Mouse (Mus musculus) C2C12 (cell line): ENCODE results near the gene Tnfrsf1a.

ENCODE experiments used
- CEBPB ChIP-seq: IDR thresholded peaks from one replicate; pipeline ENCODE4 v1.6.1; 2011; ENCODE audit warnings: low read depth, mild to moderate bottlenecking, control low read depth, moderate library complexity
- CTCF ChIP-seq: IDR thresholded peaks from one replicate; pipeline ENCODE4 v1.5.1; 2011; ENCODE audit not compliant: control insufficient read depth, insufficient read depth, insufficient read length
- MYOG ChIP-seq: IDR thresholded peaks from one replicate; pipeline ENCODE4 v1.6.1; 2011; ENCODE audit not compliant: control insufficient read depth, insufficient read length; ENCODE audit errors: extremely low read depth
- USF1 ChIP-seq: IDR thresholded peaks from one replicate; pipeline ENCODE4 v1.6.1; 2011; ENCODE audit warnings: low read depth, mild to moderate bottlenecking, control low read depth, moderate library complexity

DNA sequence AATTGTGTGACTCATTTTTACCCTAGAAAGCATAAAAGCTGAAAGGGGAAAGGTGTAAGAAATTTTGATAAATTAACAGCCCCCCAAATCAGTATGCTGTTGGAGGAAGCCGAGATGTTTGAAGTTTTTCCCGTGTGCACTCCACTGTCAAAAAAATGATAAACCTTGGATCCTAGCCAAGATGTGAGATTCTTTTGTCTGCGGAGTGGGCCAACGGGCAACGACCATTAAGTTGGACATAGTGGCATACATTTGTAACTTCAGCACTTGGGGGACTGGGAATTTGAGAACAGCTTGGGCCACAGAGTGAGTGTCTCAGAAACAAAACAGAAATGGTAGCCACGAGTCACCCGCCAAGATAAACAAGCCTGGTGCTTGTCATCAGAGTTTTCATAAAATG lies 32.1 kb upstream of the Tnfrsf1a start:
- TF ChIP-seq CTCF (no peak), MYOG (no peak), USF1 (no peak), CEBPB (no peak)
